Mouse (Mus musculus): ENCODE measurements around the gene Rcsd1. TPM values are rescaled to one million over a fixed set of nuclear protein-coding genes. Genes with fewer than 3 reads are reported as not detected.
A peak's percentile ranks its signal among the peaks of the same experiment; 100 is the strongest.
"Not testable (repeated sequence)": the region's sequence is repeated elsewhere in the genome, so short reads cannot be mapped to it uniquely, and the experiment has no call there.

The Rcsd1 gene
- polyA plus RNA-seq, 1 experiment from 2014 or later = 113 TPM

DNA sequence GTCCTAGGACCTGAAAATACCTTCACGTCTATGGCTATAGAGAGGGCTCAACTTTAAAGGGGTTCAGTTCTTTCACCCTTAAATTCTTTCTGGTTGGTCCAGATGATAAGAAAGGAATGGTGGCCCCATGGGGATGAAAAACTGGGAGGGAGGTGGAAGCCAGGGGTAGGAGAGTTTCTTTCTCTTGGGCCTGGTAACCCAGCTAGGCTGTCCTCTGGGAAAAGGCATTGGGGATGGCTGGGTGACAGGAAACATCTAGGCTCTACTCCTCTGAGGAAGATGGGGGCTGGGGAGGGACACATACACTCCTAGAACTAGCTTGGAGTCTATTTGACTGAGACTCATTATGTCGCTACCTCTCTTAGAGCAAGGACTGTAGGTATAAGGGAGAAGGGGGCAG lies 21.7 kb downstream of the Rcsd1 start:
- Histone ChIP-seq H3K9me3 (replicated peaks) (no peaks in the 10 kb centered on the region), H3K4me2 (peak overlapping the region; percentile 17), H3K9ac (no peak overlapping the region), H3K27me3 (replicated peaks) (no peaks in the 10 kb centered on the region), H3K27ac (ENCODE audit: poor library complexity, severe bottlenecking) (peak overlapping the region; percentile 81), H3K4me3 (no peak overlapping the region), H3K36me3 (peaks cover 24% of the 10 kb centered on the region; the same call in 1 of the 2 replicates), H3K4me1 (replicated peaks) (peaks cover 93% of the 10 kb centered on the region)
- 66% methylated on average over 2 of the region's 2 CpGs for WGBS
- no peak for ATAC-seq (ENCODE audit: insufficient number of reproducible peaks, low FRiP score)

DNA sequence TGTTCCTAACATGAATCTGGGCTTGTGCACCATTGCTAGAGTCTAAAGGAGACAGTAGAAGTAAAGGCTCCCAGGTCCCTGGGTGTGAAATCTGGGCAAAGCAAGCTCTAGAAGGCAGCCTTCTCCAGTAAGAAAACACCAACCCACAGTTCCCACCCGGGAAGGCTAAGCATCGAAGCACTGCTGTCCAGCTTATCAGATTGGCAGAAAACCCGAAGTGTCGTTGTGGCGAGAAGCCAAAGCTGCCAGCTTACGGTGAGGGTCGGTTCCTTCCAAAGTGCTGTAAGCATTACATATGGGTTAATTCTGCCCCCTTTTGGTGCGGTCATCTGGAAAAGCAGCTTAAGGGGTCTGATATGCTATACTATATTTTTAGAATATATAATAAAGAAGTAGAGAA lies 22.6 kb downstream of the Rcsd1 start:
- Histone ChIP-seq H3K4me2 (peak overlapping the region; percentile 39), H3K36me3 (peaks cover 21% of the 10 kb centered on the region; the same call in 1 of the 2 replicates), H3K27me3 (replicated peaks) (no peaks in the 10 kb centered on the region), H3K4me3 (no peak overlapping the region), H3K9ac (peak overlapping the region; percentile 42), H3K4me1 (replicated peaks) (peaks cover 93% of the 10 kb centered on the region), H3K27ac (ENCODE audit: poor library complexity, severe bottlenecking) (peak overlapping the region; percentile 81), H3K9me3 (replicated peaks) (no peaks in the 10 kb centered on the region)
- 14% methylated on average over 8 of the region's 8 CpGs for WGBS
- ATAC-seq (ENCODE audit: insufficient number of reproducible peaks, low FRiP score) = no peak

DNA sequence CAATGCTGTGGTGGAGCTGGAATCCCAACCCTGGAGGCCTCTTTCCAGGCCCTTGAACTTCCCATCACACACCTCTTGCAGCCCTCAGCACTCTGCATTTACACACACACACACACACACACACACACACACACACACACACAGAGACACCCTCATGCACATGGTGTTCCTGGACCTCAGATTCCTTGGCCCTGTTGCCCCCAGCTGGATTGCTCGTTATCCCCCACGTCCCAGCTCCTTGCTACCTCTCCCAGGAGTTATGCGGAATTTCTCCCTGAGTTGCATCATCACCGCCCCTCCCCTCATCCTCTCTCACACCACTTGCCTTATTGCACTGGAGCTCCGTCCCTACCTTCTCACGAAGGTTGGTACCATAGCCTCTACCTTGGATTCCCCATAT lies 23.2 kb downstream of the Rcsd1 start:
- WGBS = 36% methylated on average over 6 of the region's 6 CpGs
- H3K4me3 ChIP-seq = no peak overlapping the region
- H3K9me3 ChIP-seq (replicated peaks) = no peaks in the 10 kb centered on the region
- H3K27ac ChIP-seq (ENCODE audit: poor library complexity, severe bottlenecking) = peak overlapping the region; percentile 81
- H3K4me2 ChIP-seq = peak overlapping the region; percentile 39
- peaks cover 21% of the 10 kb centered on the region; the same call in 1 of the 2 replicates for H3K36me3 ChIP-seq
- peak overlapping the region; percentile 42; the same call in 1 of the 2 replicates for H3K9ac ChIP-seq
- ATAC-seq (ENCODE audit: insufficient number of reproducible peaks, low FRiP score) = no peak
- H3K27me3 ChIP-seq (replicated peaks) = no peaks in the 10 kb centered on the region
- H3K4me1 ChIP-seq (replicated peaks) = peaks cover 95% of the 10 kb centered on the region

DNA sequence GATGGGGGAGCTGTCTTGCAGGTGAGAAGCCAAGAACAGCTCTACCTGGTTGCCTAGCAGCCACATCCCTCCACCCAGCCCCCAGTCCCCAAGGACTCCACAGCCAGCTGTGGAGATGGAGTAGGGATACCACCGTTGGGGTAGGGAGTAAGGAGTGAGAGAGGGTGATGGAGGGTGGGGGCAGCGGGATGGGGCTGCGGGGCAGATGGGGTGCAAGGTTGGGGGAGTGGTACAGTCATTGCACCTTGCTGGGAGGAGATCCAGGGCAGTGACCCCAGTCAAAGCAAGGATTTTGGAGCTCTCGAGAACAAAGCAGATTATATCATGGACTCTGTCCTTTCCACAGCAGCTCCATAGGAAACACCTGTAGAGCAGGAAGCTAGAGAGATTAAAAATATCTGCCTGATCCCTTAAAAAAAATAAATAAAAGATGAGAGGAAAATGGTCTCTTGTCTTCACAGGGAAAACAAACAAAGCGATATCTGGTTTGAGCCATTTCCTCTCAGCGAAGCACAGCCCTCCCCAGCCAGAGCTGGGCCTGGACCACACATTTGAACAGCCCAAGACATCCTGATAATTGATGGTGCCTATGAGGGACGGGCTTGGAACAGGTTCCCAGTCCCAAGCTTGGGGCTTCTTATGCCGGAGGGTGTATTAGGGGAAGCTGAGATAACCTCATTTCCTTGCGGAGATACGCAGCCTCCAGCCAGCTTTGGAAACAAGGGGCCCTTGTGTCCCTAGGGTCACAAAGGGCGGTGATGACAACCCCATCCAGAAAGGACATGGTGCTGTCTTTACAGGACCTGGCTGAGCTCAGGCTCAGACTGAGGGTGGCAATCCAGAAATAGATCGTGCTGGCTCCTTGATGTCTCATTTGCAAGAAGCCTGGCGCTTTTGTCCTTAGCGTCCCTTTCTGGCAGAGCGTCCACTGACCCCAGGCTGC lies 25.0 kb downstream of the Rcsd1 start:
- ATAC-seq (ENCODE audit: insufficient number of reproducible peaks, low FRiP score) = peak; percentile 88
- no peaks in the 10 kb centered on the region for H3K27me3 ChIP-seq (replicated peaks)
- H3K9me3 ChIP-seq (replicated peaks) = no peaks in the 10 kb centered on the region
- H3K4me1 ChIP-seq (replicated peaks) = peaks cover 95% of the 10 kb centered on the region
- H3K9ac ChIP-seq = 0 out of 2 replicates have a peak overlapping the region, but pooled peaks have one; percentile 47
- WGBS = 18% methylated on average over 15 of the region's 15 CpGs
- H3K36me3 ChIP-seq = 0 out of 2 replicates have a peak, but pooled peaks cover 12% of the 10 kb centered on the region
- peak overlapping the region; percentile 31 for H3K4me2 ChIP-seq
- H3K27ac ChIP-seq (ENCODE audit: poor library complexity, severe bottlenecking) = peak overlapping the region; percentile 89
- H3K4me3 ChIP-seq = no peak overlapping the region

DNA sequence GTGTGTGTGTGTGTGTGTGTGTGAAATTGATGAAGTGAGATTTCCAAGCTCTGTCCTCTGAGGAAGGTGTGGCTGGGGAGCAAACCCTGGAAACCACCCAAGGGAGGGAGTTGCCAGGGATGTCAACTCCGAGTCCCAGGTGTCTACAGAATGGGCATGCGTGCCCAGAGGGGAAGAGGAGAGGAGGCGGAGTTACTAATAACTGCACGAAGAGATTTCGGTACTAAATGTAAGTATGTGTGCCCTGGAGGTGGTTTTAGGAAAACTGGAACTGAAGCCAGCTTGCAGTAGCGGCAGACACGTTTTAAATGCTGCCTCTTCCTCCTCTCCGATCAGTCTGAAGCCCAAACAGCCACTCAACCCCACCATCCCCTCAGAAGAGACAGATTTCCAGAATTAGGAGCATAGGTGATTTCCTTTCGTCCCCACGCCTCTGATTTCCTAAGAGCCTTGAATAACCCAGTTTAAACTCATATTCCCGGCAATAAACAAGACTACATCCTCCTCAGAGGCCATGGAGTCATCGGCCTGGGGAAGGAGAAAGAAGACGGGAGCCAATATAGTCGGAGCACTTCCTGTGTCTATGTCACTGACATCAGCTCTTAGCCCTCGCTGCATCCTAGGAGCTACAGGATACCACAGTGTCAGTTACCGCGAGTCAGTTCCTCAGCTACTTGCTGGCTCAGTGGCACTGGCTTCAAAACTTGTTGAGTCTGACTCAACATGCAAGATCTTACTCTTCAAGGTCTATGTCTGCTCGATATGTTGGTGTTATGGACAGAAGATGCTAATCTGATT lies 27.3 kb downstream of the Rcsd1 start:
- H3K27ac ChIP-seq (ENCODE audit: poor library complexity, severe bottlenecking) = peak overlapping the region; percentile 7; the same call in 1 of the 2 replicates
- no peak overlapping the region for H3K4me2 ChIP-seq
- no peak overlapping the region for H3K9ac ChIP-seq
- H3K9me3 ChIP-seq (replicated peaks) = no peaks in the 10 kb centered on the region
- H3K27me3 ChIP-seq (replicated peaks) = no peaks in the 10 kb centered on the region
- H3K4me3 ChIP-seq = no peak overlapping the region
- H3K4me1 ChIP-seq (replicated peaks) = peaks cover 95% of the 10 kb centered on the region
- WGBS = 66% methylated on average over 18 of the region's 18 CpGs
- H3K36me3 ChIP-seq = peaks cover 31% of the 10 kb centered on the region
- no peak for ATAC-seq (ENCODE audit: insufficient number of reproducible peaks, low FRiP score)

DNA sequence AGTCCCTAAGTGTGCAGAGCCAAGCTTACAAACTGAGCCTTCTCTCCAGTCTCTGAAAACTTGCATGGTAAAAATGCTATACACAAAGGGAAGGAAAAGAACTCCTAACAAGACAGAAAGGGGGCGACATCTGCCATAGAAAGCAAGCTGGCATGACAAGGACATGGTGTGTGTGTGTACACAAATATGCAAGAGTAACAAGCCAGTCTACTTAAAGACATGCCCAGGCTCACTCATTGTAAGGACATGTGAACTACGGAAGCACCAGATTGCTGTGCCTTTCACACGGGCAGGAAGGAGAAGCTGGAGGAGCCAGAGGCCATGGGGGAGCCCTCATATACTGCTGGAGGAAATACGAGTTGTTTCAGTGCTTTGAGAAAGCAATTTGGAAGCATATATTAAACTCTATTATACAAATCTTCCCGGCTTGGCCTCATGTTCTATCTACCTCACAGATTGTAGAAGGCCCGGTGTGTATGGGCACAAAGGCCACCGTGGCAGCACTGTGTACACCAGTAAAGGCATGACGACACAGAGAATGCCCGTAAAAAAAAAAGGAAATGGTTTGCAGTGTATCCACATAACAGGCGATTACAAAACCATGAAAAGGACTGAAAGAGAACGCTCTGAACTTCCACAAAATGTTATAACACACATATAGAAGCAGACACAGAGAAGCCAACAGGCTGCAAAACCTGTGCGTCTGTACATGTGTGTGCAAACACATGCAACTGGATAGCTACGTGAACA lies 28.3 kb downstream of the Rcsd1 start:
- WGBS = 60% methylated on average over 13 of the region's 13 CpGs
- Histone ChIP-seq H3K4me3 (no peak overlapping the region), H3K27me3 (replicated peaks) (no peaks in the 10 kb centered on the region), H3K4me1 (replicated peaks) (peaks cover 95% of the 10 kb centered on the region), H3K9ac (no peak overlapping the region; the same call in 1 of the 2 replicates), H3K9me3 (replicated peaks) (no peaks in the 10 kb centered on the region), H3K36me3 (peaks cover 33% of the 10 kb centered on the region), H3K27ac (ENCODE audit: poor library complexity, severe bottlenecking) (peak overlapping the region; percentile 17), H3K4me2 (no peak overlapping the region)
- no peak for ATAC-seq (ENCODE audit: insufficient number of reproducible peaks, low FRiP score)

DNA sequence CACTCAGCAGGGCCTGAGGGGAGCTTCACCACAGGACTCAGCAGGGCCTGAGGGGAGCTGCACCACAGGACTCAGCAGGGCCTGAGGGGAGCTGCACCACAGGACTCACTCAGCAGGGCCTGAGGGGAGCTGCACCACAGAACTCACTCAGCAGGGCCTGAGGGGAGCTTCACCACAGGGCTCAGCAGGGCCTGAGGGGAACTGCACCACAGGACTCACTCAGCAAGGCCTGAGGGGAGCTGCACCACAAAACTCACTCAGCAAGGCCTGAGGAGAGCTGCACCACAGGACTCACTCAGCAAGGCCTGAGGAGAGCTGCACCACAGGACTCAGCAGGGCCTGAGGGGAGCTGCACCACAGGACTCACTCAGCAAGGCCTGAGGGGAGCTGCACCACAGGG lies 29.5 kb downstream of the Rcsd1 start:
- ATAC-seq (ENCODE audit: insufficient number of reproducible peaks, low FRiP score); H3K9me3 ChIP-seq (replicated peaks); H3K27me3 ChIP-seq (replicated peaks); H3K4me3 ChIP-seq; H3K4me2 ChIP-seq: not testable (repeated sequence)
- Histone ChIP-seq H3K4me1 (replicated peaks) (peaks cover 96% of the 10 kb centered on the region), H3K27ac (ENCODE audit: poor library complexity, severe bottlenecking) (peak overlapping the region; percentile 88), H3K9ac (peak overlapping the region; percentile 46; the same call in 1 of the 2 replicates), H3K36me3 (peaks cover 31% of the 10 kb centered on the region)

DNA sequence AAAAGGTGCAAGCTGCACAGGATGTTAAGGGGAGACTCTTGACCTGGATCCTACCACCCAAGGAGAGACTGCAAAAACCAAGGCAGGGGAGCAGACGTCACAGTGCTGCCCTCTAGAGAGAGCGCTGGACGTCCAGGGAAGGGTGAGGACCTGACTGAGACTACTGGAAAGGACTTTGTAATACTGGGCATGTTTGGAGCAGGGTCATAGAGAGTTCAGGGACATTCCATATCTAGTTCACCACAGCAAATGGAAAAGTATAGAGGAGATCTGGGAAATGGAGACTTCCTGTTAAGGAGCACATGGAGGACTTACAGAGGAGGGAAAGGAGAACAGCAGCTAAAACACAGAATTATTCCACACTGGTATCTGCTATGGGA lies 29.9 kb downstream of the Rcsd1 start:
- 37% methylated on average over 3 of the region's 3 CpGs for WGBS
- no peaks in the 10 kb centered on the region for H3K9me3 ChIP-seq (replicated peaks)
- no peak overlapping the region for H3K4me3 ChIP-seq
- peak overlapping the region; percentile 88 for H3K27ac ChIP-seq (ENCODE audit: poor library complexity, severe bottlenecking)
- H3K4me2 ChIP-seq = no peak overlapping the region
- H3K36me3 ChIP-seq = peaks cover 31% of the 10 kb centered on the region
- no peaks in the 10 kb centered on the region for H3K27me3 ChIP-seq (replicated peaks)
- ATAC-seq (ENCODE audit: insufficient number of reproducible peaks, low FRiP score) = peak; percentile 51
- H3K4me1 ChIP-seq (replicated peaks) = peaks cover 96% of the 10 kb centered on the region
- H3K9ac ChIP-seq = 0 out of 2 replicates have a peak overlapping the region, but pooled peaks have one; percentile 46

DNA sequence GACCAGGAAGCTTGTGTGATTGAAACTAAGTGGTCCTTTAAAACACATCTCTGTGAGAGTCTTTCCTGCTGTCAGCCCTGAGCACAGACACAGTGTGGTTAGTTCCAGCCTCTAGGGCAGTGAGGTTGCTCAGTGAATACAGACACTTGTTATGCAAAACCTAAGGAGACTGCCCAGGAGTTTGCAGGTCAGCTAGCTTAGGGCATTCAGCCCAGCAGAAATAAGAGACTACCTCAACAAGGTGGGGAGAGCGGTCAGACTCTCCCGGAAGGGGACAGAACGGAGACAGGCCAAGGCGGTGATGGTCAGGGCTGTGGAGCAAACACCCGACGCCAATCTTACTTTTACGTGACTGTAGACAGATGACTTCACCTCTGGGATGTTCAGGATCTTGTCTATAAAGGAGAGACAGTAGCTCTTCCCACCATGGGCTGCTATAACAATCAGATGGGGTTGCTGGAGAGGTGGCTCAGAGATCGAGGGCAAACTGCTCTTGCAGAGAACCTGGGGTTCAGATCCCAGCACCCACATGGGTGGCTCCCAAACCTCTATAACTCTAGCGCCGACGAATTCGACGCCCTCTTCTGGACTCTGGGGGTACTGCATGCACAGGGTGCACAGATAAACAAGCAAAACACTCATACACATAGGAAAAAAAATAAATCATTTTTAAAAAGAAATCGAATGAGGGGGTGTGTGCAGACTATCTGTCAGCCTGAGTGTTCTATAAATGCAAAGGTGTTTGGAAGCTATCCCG lies 30.5 kb downstream of the Rcsd1 start:
- no peak for ATAC-seq (ENCODE audit: insufficient number of reproducible peaks, low FRiP score)
- Histone ChIP-seq H3K4me2 (no peak overlapping the region), H3K4me3 (no peak overlapping the region), H3K27ac (ENCODE audit: poor library complexity, severe bottlenecking) (peak overlapping the region; percentile 88), H3K9ac (0 out of 2 replicates have a peak overlapping the region, but pooled peaks have one; percentile 39), H3K9me3 (replicated peaks) (no peaks in the 10 kb centered on the region), H3K27me3 (replicated peaks) (no peaks in the 10 kb centered on the region), H3K36me3 (peaks cover 31% of the 10 kb centered on the region), H3K4me1 (replicated peaks) (peaks cover 96% of the 10 kb centered on the region)
- 72% methylated on average over 15 of the region's 15 CpGs for WGBS

DNA sequence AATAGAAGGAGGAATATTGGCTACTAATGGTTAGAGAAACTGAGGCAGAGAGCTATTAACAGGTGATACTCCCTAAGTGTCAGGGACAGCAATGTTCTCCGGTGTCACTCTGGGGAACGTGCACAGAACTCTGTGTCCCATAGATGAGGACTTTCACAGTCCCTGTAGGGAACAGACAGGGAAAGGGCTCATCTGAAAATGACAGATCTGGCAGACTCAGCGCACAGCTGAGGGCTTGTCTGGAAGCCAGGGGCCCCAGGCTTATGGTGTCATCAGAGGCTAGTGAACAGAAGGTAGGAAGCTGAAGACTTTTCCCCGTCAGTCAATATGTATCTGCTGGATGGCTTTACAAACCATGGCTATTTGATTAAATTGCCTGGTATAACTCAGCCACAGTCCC lies 32.0 kb downstream of the Rcsd1 start:
- H3K27ac ChIP-seq (ENCODE audit: poor library complexity, severe bottlenecking) = peak overlapping the region; percentile 78
- peak overlapping the region; percentile 15; the same call in 1 of the 2 replicates for H3K9ac ChIP-seq
- H3K4me1 ChIP-seq (replicated peaks) = peaks cover 95% of the 10 kb centered on the region
- no peaks in the 10 kb centered on the region for H3K9me3 ChIP-seq (replicated peaks)
- H3K36me3 ChIP-seq = peaks cover 29% of the 10 kb centered on the region
- 53% methylated on average over 4 of the region's 4 CpGs for WGBS
- no peak overlapping the region for H3K4me3 ChIP-seq
- no peaks in the 10 kb centered on the region for H3K27me3 ChIP-seq (replicated peaks)
- no peak for ATAC-seq (ENCODE audit: insufficient number of reproducible peaks, low FRiP score)
- H3K4me2 ChIP-seq = peak overlapping the region; percentile 29; the same call in 1 of the 2 replicates

Data from heart, embryonic 12.5 days (tissue).